Mouse (Mus musculus) liver, embryonic 14.5 days (tissue): ENCODE data around the gene Dok5.

ENCODE experiments used
- CTCF ChIP-seq: IDR thresholded peaks from 2 replicates; pipeline ENCODE4 v1.5.1; 2016; ENCODE audit warnings: antibody characterized with exemption, low read depth, control low read depth
- EP300 ChIP-seq: IDR thresholded peaks from 2 replicates; pipeline ENCODE4 v1.6.1; 2016; ENCODE audit warnings: antibody characterized with exemption, low read depth

GRCm38 (mm10) chr2:170877936-170878335 is 146.3 kb downstream of the Dok5 start:
- TF ChIP-seq CTCF, result no peak
- no peak for TF ChIP-seq EP300
